Mouse (Mus musculus): ENCODE measurements around the gene Klb. TPM values are rescaled to one million over a fixed set of nuclear protein-coding genes. Genes with fewer than 3 reads are reported as not detected.

The Klb gene
- total and polyA plus RNA-seq, 3 experiments, result not detected

DNA sequence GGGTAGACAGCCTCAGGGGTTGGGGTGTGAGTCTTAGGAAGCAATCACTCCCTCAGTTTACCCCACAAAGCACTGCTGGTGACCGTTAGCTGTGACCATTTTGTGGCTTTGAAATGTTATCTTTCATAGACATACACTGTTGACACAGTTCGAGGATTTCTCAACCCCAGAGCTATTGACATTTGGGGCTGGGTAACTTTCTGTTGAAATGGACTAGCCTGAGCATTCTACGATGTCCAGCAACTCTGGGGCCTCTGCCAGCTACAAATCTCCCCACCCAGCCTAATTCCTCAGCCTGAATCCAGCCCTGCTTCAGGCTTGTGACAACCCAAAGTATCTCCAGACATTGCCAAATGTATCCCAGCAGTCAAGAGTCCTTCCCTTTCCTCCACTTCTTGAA lies 6.0 kb downstream of the Klb start:
- Histone ChIP-seq H3K79me2 (replicated peaks; ENCODE audit: control insufficient read depth, extremely low read depth, insufficient read depth, poor library complexity, severe bottlenecking) (no peaks in the 10 kb centered on the region), H3K4me3 (replicated peaks in 1 of 3; ENCODE audit: low read depth in 2 of 3, low read length in 2 of 3, poor library complexity in 1 of 3) (no peak overlapping the region), H3K9ac (ENCODE audit: insufficient read depth, low read depth) (no peak overlapping the region), H3K27ac (ENCODE audit: insufficient read depth, low read depth) (no peak overlapping the region), H3K36me3 (replicated peaks in 1 of 2; ENCODE audit: control insufficient read depth in 1 of 2, insufficient read depth in 1 of 2, low read length in 1 of 2) (no peaks in the 10 kb centered on the region), H3K9me3 (replicated peaks; ENCODE audit: low read length) (peaks cover 2% of the 10 kb centered on the region), H3K4me2 (ENCODE audit: insufficient read depth, low read depth, poor library complexity, severe bottlenecking) (no peak overlapping the region), H3K4me1 (ENCODE audit: control insufficient read depth in 1 of 2, insufficient read depth in 2 of 2) (no peaks in the 10 kb centered on the region), H3K27me3 (replicated peaks) (peaks cover 7% of the 10 kb centered on the region)
- no peak for DNase-seq (ENCODE audit: extremely low read depth)
- no peak for TF ChIP-seq MAX (IDR thresholded peaks at IDR 0.05; ENCODE audit: low read length)
- TF ChIP-seq EP300 (IDR thresholded peaks at IDR 0.05; ENCODE audit: low read length), result no peak
- no peak for TF ChIP-seq ETS1 (conservative IDR thresholded peaks at IDR 0.05; ENCODE audit: low read depth, low read length)
- TF ChIP-seq MYC (IDR thresholded peaks at IDR 0.05; ENCODE audit: low read depth, low read length), result no peak
- no peak for TF ChIP-seq ZNF384 (IDR thresholded peaks at IDR 0.05; ENCODE audit: low read depth, low read length)
- TF ChIP-seq USF1 (IDR thresholded peaks at IDR 0.05; ENCODE audit: low read depth, low read length), result no peak
- TF ChIP-seq MXI1 (IDR thresholded peaks at IDR 0.05; ENCODE audit: low read depth, low read length), result no peak
- no peak for TF ChIP-seq MEF2A (IDR thresholded peaks at IDR 0.05; ENCODE audit: borderline replicate concordance, low read depth, low read length)
- no peak for TF ChIP-seq RCOR1 (conservative IDR thresholded peaks at IDR 0.05; ENCODE audit: low read depth, low read length)
- TF ChIP-seq CTCF (conservative IDR thresholded peaks at IDR 0.05 in 1 of 2, IDR thresholded peaks at IDR 0.05 in 1 of 2; ENCODE audit: low read depth in 2 of 2, low read length in 2 of 2), result no peak
- no peak for TF ChIP-seq ZMIZ1 (IDR thresholded peaks at IDR 0.05; ENCODE audit: low read depth, low read length)
- no peak for TF ChIP-seq CHD2 (IDR thresholded peaks at IDR 0.05; ENCODE audit: low read length)
- in situ Hi-C loops (cut with MboI; ENCODE audit: low pct_ligation_motif_present, low pct_unique_long_range_greater_than_20kb, low sequenced_read_pairs) (no loop called here), dilution Hi-C loops (cut with MboI; ENCODE audit: extremely low pct_ligation_motif_present, extremely low pct_unique_long_range_greater_than_20kb, low sequenced_read_pairs) (no loop called here)

GRCm38 (mm10) chr5:65354985-65355384 lies 6.9 kb downstream of the Klb start:
- Histone ChIP-seq H3K36me3 (replicated peaks in 1 of 2; ENCODE audit: control insufficient read depth in 1 of 2, insufficient read depth in 1 of 2, low read length in 1 of 2) (no peaks in the 10 kb centered on the region), H3K4me2 (ENCODE audit: insufficient read depth, low read depth, poor library complexity, severe bottlenecking) (no peak overlapping the region), H3K79me2 (replicated peaks; ENCODE audit: control insufficient read depth, extremely low read depth, insufficient read depth, poor library complexity, severe bottlenecking) (no peaks in the 10 kb centered on the region), H3K27me3 (replicated peaks) (peaks cover 7% of the 10 kb centered on the region), H3K9me3 (replicated peaks; ENCODE audit: low read length) (peaks cover 2% of the 10 kb centered on the region), H3K27ac (ENCODE audit: insufficient read depth, low read depth) (no peak overlapping the region), H3K4me3 (replicated peaks in 1 of 3; ENCODE audit: low read depth in 2 of 3, low read length in 2 of 3, poor library complexity in 1 of 3) (no peak overlapping the region), H3K4me1 (ENCODE audit: control insufficient read depth in 1 of 2, insufficient read depth in 2 of 2) (no peaks in the 10 kb centered on the region), H3K9ac (ENCODE audit: insufficient read depth, low read depth) (no peak overlapping the region)
- DNase-seq (ENCODE audit: extremely low read depth), result no peak
- dilution Hi-C loops (cut with MboI; ENCODE audit: extremely low pct_ligation_motif_present, extremely low pct_unique_long_range_greater_than_20kb, low sequenced_read_pairs) (no loop called here), in situ Hi-C loops (cut with MboI; ENCODE audit: low pct_ligation_motif_present, low pct_unique_long_range_greater_than_20kb, low sequenced_read_pairs) (no loop called here)
- peak in 1 of 2 experiments; percentile 35; a peak in 2 of 4 replicates for TF ChIP-seq CTCF (conservative IDR thresholded peaks at IDR 0.05 in 1 of 2, IDR thresholded peaks at IDR 0.05 in 1 of 2; ENCODE audit: low read depth in 2 of 2, low read length in 2 of 2)
- TF ChIP-seq ZKSCAN1 (IDR thresholded peaks at IDR 0.05; ENCODE audit: borderline replicate concordance, low read depth, low read length), result no peak

- Histone ChIP-seq H3K9me3 (replicated peaks; ENCODE audit: low read length) (peaks cover 2% of the 10 kb centered on the region), H3K36me3 (replicated peaks in 1 of 2; ENCODE audit: control insufficient read depth in 1 of 2, insufficient read depth in 1 of 2, low read length in 1 of 2) (no peaks in the 10 kb centered on the region), H3K9ac (ENCODE audit: insufficient read depth, low read depth) (no peak overlapping the region), H3K27ac (ENCODE audit: insufficient read depth, low read depth) (no peak overlapping the region), H3K79me2 (replicated peaks; ENCODE audit: control insufficient read depth, extremely low read depth, insufficient read depth, poor library complexity, severe bottlenecking) (no peaks in the 10 kb centered on the region), H3K27me3 (replicated peaks) (peaks cover 5% of the 10 kb centered on the region), H3K4me3 (replicated peaks in 1 of 3; ENCODE audit: low read depth in 2 of 3, low read length in 2 of 3, poor library complexity in 1 of 3) (no peak overlapping the region), H3K4me2 (ENCODE audit: insufficient read depth, low read depth, poor library complexity, severe bottlenecking) (no peak overlapping the region), H3K4me1 (ENCODE audit: control insufficient read depth in 1 of 2, insufficient read depth in 2 of 2) (no peaks in the 10 kb centered on the region)
- TF ChIP-seq USF1 (IDR thresholded peaks at IDR 0.05; ENCODE audit: low read depth, low read length) (no peak), JUN (IDR thresholded peaks at IDR 0.05; ENCODE audit: insufficient read depth, low read depth, low read length) (no peak), MAFK (IDR thresholded peaks at IDR 0.05; ENCODE audit: insufficient replicate concordance, low read length) (no peak), SMC3 (IDR thresholded peaks at IDR 0.05; ENCODE audit: low read depth, low read length) (no peak), ZNF384 (IDR thresholded peaks at IDR 0.05; ENCODE audit: low read depth, low read length) (no peak), POLR2A (IDR thresholded peaks at IDR 0.05; ENCODE audit: low read depth, low read length) (no peak), GABPA (IDR thresholded peaks at IDR 0.05; ENCODE audit: insufficient replicate concordance, low read depth, low read length) (no peak), CHD2 (IDR thresholded peaks at IDR 0.05; ENCODE audit: low read length) (no peak), ZKSCAN1 (IDR thresholded peaks at IDR 0.05; ENCODE audit: borderline replicate concordance, low read depth, low read length) (no peak), NELFE (IDR thresholded peaks at IDR 0.05; ENCODE audit: low read depth, low read length) (no peak), JUND (conservative IDR thresholded peaks at IDR 0.05; ENCODE audit: low read depth, low read length) (no peak), POLR2AphosphoS2 (IDR thresholded peaks at IDR 0.05; ENCODE audit: low read depth, low read length) (no peak)
- no peak for DNase-seq (ENCODE audit: extremely low read depth)
- in situ Hi-C loops (cut with MboI; ENCODE audit: low pct_ligation_motif_present, low pct_unique_long_range_greater_than_20kb, low sequenced_read_pairs) (no loop called here), dilution Hi-C loops (cut with MboI; ENCODE audit: extremely low pct_ligation_motif_present, extremely low pct_unique_long_range_greater_than_20kb, low sequenced_read_pairs) (no loop called here)
Measured at GRCm38 (mm10) chr5:65356851-65357250, 8.7 kb downstream of the Klb start.
